Mouse (Mus musculus): ENCODE data around the gene Krt33b. TPM values are rescaled to one million over a fixed set of nuclear protein-coding genes. Genes with fewer than 3 reads are reported as not detected.

The Krt33b gene
- total RNA-seq, 1 experiment from 2014 or later, result not detected

GRCm38 (mm10) chr11:99999091-99999490 is 30.6 kb downstream of the Krt33b start:
- ATAC-seq (replicated peaks; ENCODE audit: low read depth, poor library complexity, severe bottlenecking), result no peak

GRCm38 (mm10) chr11:99994384-99994661 is 35.3 kb downstream of the Krt33b start:
- ATAC-seq (replicated peaks; ENCODE audit: low read depth, poor library complexity, severe bottlenecking), result no peak

GRCm38 (mm10) chr11:99993620-99994383 is 35.9 kb downstream of the Krt33b start, which contains the start of gene Krtap17-1:
Gene Krtap17-1 (minus strand): TSS chr11:99993994.
- no peak for ATAC-seq (replicated peaks; ENCODE audit: low read depth, poor library complexity, severe bottlenecking)

GRCm38 (mm10) chr11:99990571-99990970 is 39.1 kb downstream of the Krt33b start:
- ATAC-seq (replicated peaks; ENCODE audit: low read depth, poor library complexity, severe bottlenecking), result no peak

- ATAC-seq (replicated peaks; ENCODE audit: low read depth, poor library complexity, severe bottlenecking), result no peak
Measured at GRCm38 (mm10) chr11:99989881-99990405, 39.7 kb downstream of the Krt33b start.

GRCm38 (mm10) chr11:99988530-99988929 is 41.1 kb downstream of the Krt33b start:
- no peak for ATAC-seq (replicated peaks; ENCODE audit: low read depth, poor library complexity, severe bottlenecking)

GRCm38 (mm10) chr11:99986180-99986647 is 43.5 kb downstream of the Krt33b start, which contains the start of gene Krtap16-1:
Gene Krtap16-1 (minus strand): TSS chr11:99986597.
- no peak for ATAC-seq (replicated peaks; ENCODE audit: low read depth, poor library complexity, severe bottlenecking)

- no peak for ATAC-seq (replicated peaks; ENCODE audit: low read depth, poor library complexity, severe bottlenecking)
Measured at GRCm38 (mm10) chr11:99985291-99986092, 44.2 kb downstream of the Krt33b start.

GRCm38 (mm10) chr11:99983442-99983841 is 46.2 kb downstream of the Krt33b start:
- no peak for ATAC-seq (replicated peaks; ENCODE audit: low read depth, poor library complexity, severe bottlenecking)

GRCm38 (mm10) chr11:99982731-99983130 is 46.9 kb downstream of the Krt33b start:
- ATAC-seq (replicated peaks; ENCODE audit: low read depth, poor library complexity, severe bottlenecking), result no peak

GRCm38 (mm10) chr11:99978953-99979352 is 50.7 kb downstream of the Krt33b start, which contains the start of gene Krtap29-1:
Gene Krtap29-1 (minus strand): TSS chr11:99979053.
- ATAC-seq (replicated peaks; ENCODE audit: low read depth, poor library complexity, severe bottlenecking), result no peak

Other genes starting within 250 kb of the Krt33b start
- gene Krtap4-8, start 249.2 kb downstream of the Krt33b start, total RNA-seq (2017), result not detected in 2 replicates
- gene Krtap4-9, start 244.7 kb downstream of the Krt33b start, total RNA-seq (2017), result not detected in 2 replicates
- not detected in 2 replicates for gene Gm11596, start 236.4 kb downstream of the Krt33b start, total RNA-seq (2017)
- not detected in 2 replicates for gene Gm11569, start 230.9 kb downstream of the Krt33b start, total RNA-seq (2017)
- not detected in 2 replicates for gene Gm11554, start 225.4 kb downstream of the Krt33b start, total RNA-seq (2017)
- not detected in 2 replicates for gene Krtap4-13, start 220.0 kb downstream of the Krt33b start, total RNA-seq (2017)
- gene Gm11564, start 214.2 kb downstream of the Krt33b start, total RNA-seq (2017), result not detected in 2 replicates
- not detected in 2 replicates for gene 2300003K06Rik, start 191.8 kb downstream of the Krt33b start, total RNA-seq (2017)
- not detected in 2 replicates for gene Krtap4-16, start 178.3 kb downstream of the Krt33b start, total RNA-seq (2017)
- gene Gm11568, start 172.0 kb downstream of the Krt33b start, total RNA-seq (2017), result not detected in 2 replicates
- not detected in 2 replicates for gene Gm11559, start 165.4 kb downstream of the Krt33b start, total RNA-seq (2017)
- not detected in 2 replicates for gene Krtap9-1, start 156.5 kb downstream of the Krt33b start, total RNA-seq (2017)
- gene Gm11567, start 150.7 kb downstream of the Krt33b start, total RNA-seq (2017), result not detected in 2 replicates
- gene Krtap31-1, start 121.9 kb downstream of the Krt33b start, total RNA-seq (2017), result not detected in 2 replicates
- not detected in 2 replicates for gene Gm11565, start 115.1 kb downstream of the Krt33b start, total RNA-seq (2017)
- not detected in 2 replicates for gene Krtap31-2, start 93.6 kb downstream of the Krt33b start, total RNA-seq (2017)
- not detected in 2 replicates for gene Krtap9-5, start 81.4 kb downstream of the Krt33b start, total RNA-seq (2017)
- gene Krtap29-1, start 50.8 kb downstream of the Krt33b start, total RNA-seq (2017), result not detected in 2 replicates
- gene Krtap16-1, start 43.3 kb downstream of the Krt33b start, total RNA-seq (2017), result not detected in 2 replicates
- gene Krtap17-1, start 35.9 kb downstream of the Krt33b start, total RNA-seq (2017), result not detected in 2 replicates
- not detected in 2 replicates for gene Krt33a, start 13.7 kb downstream of the Krt33b start, total RNA-seq (2017)
- not detected in 2 replicates for gene Krt34, start 11.7 kb upstream of the Krt33b start, total RNA-seq (2017)
- gene Krt31, start 20.7 kb upstream of the Krt33b start, total RNA-seq (2017), result not detected in 2 replicates
- gene Krt32, start 58.4 kb upstream of the Krt33b start, total RNA-seq (2017), result not detected in 2 replicates
- not detected in 2 replicates for gene Krt35, start 66.4 kb upstream of the Krt33b start, total RNA-seq (2017)
- not detected in 2 replicates for gene Krt36, start 75.8 kb upstream of the Krt33b start, total RNA-seq (2017)
- gene Krt13, start 91.7 kb upstream of the Krt33b start, total RNA-seq (2017), result not detected in 2 replicates
- gene Krt15, start 106.1 kb upstream of the Krt33b start, total RNA-seq (2017), result not detected in 2 replicates
- not detected in 2 replicates for gene Krt19, start 118.8 kb upstream of the Krt33b start, total RNA-seq (2017)
- gene Krt9, start 163.4 kb upstream of the Krt33b start, total RNA-seq (2017), result not detected in 2 replicates
- gene Krt14, start 177.7 kb upstream of the Krt33b start, total RNA-seq (2017), result not detected in 2 replicates
- not detected in 2 replicates for gene Krt16, start 219.0 kb upstream of the Krt33b start, total RNA-seq (2017)
- gene Krt17, start 231.2 kb upstream of the Krt33b start, total RNA-seq (2017), result not detected in 2 replicates
- gene Krt42, start 240.0 kb upstream of the Krt33b start, total RNA-seq (2017), result not detected in 2 replicates